Mouse (Mus musculus): ENCODE measurements around the gene Gramd1c. TPM values are rescaled to one million over a fixed set of nuclear protein-coding genes. Genes with fewer than 3 reads are reported as not detected.

Gramd1c gene
- polyA plus RNA-seq, 1 experiment, result 5.2 TPM

DNA sequence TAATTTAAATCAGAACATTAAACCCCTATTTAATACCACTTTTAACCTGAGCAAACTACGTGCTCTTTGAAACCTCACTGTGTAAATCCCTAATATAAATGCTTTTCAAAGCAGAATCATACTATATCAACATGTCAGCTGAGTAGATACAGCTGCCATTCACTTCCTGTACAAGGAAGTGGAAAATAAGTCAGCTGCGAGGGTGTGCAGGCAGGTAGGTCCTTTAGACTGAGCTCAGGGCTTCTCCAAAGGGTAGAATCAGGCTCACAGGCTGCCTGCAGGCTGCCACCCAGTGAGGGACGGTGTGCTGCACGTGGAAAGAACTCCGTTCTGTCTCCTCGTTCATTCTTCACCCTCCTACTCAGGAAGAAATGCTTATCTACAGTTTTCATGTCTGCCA is 108.2 kb downstream of the Gramd1c start:
- no peak overlapping the region for H3K27ac ChIP-seq (replicated peaks; ENCODE audit: low read depth, low read length)
- H3K4me1 ChIP-seq (ENCODE audit: control insufficient read depth, insufficient read depth, insufficient read length, low read length), result no peaks in the 10 kb centered on the region
- H3K4me3 ChIP-seq (ENCODE audit: insufficient read depth, low read depth, low read length), result no peak overlapping the region

GRCm38 (mm10) chr16:43951591-43951990 is 111.6 kb downstream of the Gramd1c start:
- no peaks in the 10 kb centered on the region for H3K4me1 ChIP-seq (ENCODE audit: control insufficient read depth, insufficient read depth, insufficient read length, low read length)
- no peak overlapping the region for H3K4me3 ChIP-seq (ENCODE audit: insufficient read depth, low read depth, low read length)
- H3K27ac ChIP-seq (replicated peaks; ENCODE audit: low read depth, low read length), result 0 out of 2 replicates have a peak overlapping the region, but pooled peaks have one; percentile 11

GRCm38 (mm10) chr16:43945869-43946268 is 117.3 kb downstream of the Gramd1c start:
- H3K27ac ChIP-seq (replicated peaks; ENCODE audit: low read depth, low read length), result no peak overlapping the region
- H3K4me3 ChIP-seq (ENCODE audit: insufficient read depth, low read depth, low read length), result no peak overlapping the region
- no peaks in the 10 kb centered on the region for H3K4me1 ChIP-seq (ENCODE audit: control insufficient read depth, insufficient read depth, insufficient read length, low read length)

DNA sequence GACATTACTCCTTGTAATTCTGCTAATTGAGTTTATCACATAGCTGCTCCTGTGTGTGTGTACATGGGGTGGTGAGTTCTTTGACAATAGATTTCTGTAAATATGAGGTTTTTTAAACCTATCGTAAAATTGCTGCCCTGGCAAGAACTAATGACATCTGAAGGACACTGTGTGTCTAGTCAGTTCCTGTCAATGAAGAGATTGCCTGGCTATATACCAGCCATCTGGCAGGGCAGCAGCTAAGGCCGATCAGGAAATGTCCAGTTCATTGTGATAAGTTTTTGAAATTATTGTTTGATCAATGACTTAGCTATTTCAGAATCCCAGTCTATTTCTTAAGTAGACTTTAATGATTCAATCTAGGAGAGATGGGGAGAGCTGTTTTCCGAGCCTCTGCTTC is 117.8 kb downstream of the Gramd1c start:
- Histone ChIP-seq H3K4me1 (ENCODE audit: control insufficient read depth, insufficient read depth, insufficient read length, low read length) (no peaks in the 10 kb centered on the region), H3K4me3 (ENCODE audit: insufficient read depth, low read depth, low read length) (no peak overlapping the region), H3K27ac (replicated peaks; ENCODE audit: low read depth, low read length) (no peak overlapping the region)

DNA sequence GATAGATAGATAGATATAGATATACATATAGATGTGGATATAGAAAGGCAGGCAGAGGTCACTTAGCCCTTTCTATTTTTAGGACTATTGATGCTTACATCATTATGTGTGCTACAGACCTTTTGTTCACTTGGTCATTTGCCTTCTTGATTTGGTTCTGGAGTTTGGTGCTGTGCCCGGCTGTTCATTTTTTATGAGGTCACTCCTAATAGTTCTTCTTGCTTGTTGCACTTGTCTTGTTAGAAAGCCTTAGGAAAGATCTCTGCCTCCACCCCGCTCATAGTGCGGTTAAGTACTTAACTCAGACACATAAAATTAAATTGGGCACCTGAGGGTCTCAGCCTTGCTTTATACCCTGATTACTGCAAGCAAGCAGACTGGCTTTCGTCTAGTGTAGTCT is 122.3 kb downstream of the Gramd1c start:
- Histone ChIP-seq H3K27ac (replicated peaks; ENCODE audit: low read depth, low read length) (peak overlapping the region; percentile 80), H3K4me1 (ENCODE audit: control insufficient read depth, insufficient read depth, insufficient read length, low read length) (no peaks in the 10 kb centered on the region), H3K4me3 (ENCODE audit: insufficient read depth, low read depth, low read length) (no peak overlapping the region)

GRCm38 (mm10) chr16:43935892-43936291 is 127.3 kb downstream of the Gramd1c start:
- H3K4me3 ChIP-seq (ENCODE audit: insufficient read depth, low read depth, low read length), result no peak overlapping the region
- H3K4me1 ChIP-seq (ENCODE audit: control insufficient read depth, insufficient read depth, insufficient read length, low read length), result no peaks in the 10 kb centered on the region
- H3K27ac ChIP-seq (replicated peaks; ENCODE audit: low read depth, low read length), result no peak overlapping the region

DNA sequence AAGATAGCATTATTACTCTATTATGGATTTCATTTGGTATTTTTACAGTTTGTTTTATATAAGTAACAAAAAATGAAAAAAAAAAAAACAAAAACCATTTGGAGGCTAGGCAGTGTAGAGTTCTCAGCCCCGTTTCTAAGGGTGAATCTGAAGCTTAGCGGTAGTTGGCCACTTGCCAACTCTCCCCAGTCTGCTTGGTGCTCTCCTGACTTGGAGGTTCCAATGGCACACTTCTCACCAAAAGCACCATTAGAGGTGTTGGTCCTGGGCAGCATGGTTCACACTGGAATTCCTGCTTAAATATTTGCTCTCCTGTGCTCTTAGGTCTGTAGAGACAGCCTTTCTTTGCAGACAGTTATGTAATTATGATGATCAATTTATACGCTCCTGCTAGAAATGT is 127.8 kb downstream of the Gramd1c start:
- Histone ChIP-seq H3K4me3 (ENCODE audit: insufficient read depth, low read depth, low read length) (no peak overlapping the region), H3K4me1 (ENCODE audit: control insufficient read depth, insufficient read depth, insufficient read length, low read length) (no peaks in the 10 kb centered on the region), H3K27ac (replicated peaks; ENCODE audit: low read depth, low read length) (no peak overlapping the region)

DNA sequence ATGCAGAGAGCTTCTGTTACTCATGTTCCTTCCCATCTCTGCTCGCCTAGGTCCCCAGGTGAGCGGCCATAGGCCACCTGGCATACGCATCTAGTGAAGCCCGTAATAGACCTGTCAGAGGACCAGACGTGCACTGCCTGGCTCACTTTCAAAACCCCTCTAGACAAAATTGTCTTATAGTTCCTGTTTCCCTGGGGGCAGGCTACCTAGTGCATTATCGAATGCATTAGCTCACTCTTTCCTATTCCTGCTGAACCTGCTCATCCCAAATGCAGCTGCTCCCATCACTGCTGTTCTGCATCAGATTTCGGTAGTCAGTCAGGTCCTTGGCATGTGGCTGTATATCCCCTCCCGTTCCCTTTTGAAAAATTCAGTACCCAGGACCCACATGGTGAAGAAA is 128.3 kb downstream of the Gramd1c start:
- H3K27ac ChIP-seq (replicated peaks; ENCODE audit: low read depth, low read length), result no peak overlapping the region
- H3K4me1 ChIP-seq (ENCODE audit: control insufficient read depth, insufficient read depth, insufficient read length, low read length), result no peaks in the 10 kb centered on the region
- H3K4me3 ChIP-seq (ENCODE audit: insufficient read depth, low read depth, low read length), result no peak overlapping the region

DNA sequence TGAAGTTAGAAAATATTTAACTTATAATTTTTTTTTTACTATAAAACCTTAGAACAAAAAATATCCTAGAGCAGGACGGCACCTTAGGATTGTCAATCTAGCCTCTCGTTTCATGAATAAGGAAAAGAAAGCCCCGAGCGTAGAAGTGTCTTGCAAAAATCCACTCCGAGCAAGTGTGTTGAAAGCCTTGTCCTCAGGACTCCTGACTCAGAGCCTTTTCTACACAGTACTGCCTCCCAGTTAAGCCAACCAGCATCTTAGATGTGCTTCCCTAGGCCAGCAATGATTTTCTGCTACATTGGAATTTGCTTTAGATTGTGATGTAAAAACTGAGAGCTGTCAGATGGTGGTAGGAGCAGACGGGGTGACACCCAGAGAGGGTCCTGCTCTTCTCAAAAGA is 130.1 kb downstream of the Gramd1c start:
- H3K4me3 ChIP-seq (ENCODE audit: insufficient read depth, low read depth, low read length), result no peak overlapping the region
- H3K27ac ChIP-seq (replicated peaks; ENCODE audit: low read depth, low read length), result no peak overlapping the region
- H3K4me1 ChIP-seq (ENCODE audit: control insufficient read depth, insufficient read depth, insufficient read length, low read length), result no peaks in the 10 kb centered on the region

DNA sequence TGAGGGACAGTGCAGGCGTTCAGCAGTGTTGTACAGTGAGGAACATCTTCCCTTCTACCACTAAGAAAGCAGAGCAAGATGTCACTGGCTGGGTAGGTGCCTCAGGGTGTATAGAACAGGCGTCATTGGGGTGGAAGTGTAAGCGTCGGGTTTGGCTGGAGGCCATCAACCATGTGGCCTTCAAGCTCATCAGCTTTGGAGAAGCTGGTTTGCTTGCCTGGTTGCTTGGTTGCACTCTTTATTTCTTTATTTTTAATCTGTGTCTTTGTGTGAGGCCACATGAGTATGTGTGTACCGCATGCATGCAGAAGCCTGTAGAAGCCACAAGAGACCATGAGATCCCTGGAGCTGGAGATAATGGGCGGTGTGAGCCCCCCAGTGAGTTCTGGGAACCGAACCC is 130.8 kb downstream of the Gramd1c start:
- Histone ChIP-seq H3K27ac (replicated peaks; ENCODE audit: low read depth, low read length) (no peak overlapping the region), H3K4me3 (ENCODE audit: insufficient read depth, low read depth, low read length) (no peak overlapping the region), H3K4me1 (ENCODE audit: control insufficient read depth, insufficient read depth, insufficient read length, low read length) (no peaks in the 10 kb centered on the region)

- H3K27ac ChIP-seq (replicated peaks; ENCODE audit: low read depth, low read length), result no peak overlapping the region
- H3K4me3 ChIP-seq (ENCODE audit: insufficient read depth, low read depth, low read length), result no peak overlapping the region
- H3K4me1 ChIP-seq (ENCODE audit: control insufficient read depth, insufficient read depth, insufficient read length, low read length), result no peaks in the 10 kb centered on the region
These were observed 131.6 kb downstream of the Gramd1c start for GRCm38 (mm10) chr16:43931502-43931901.

GRCm38 (mm10) chr16:43930577-43930976 is 132.6 kb downstream of the Gramd1c start:
- H3K4me1 ChIP-seq (ENCODE audit: control insufficient read depth, insufficient read depth, insufficient read length, low read length), result no peaks in the 10 kb centered on the region
- no peak overlapping the region for H3K27ac ChIP-seq (replicated peaks; ENCODE audit: low read depth, low read length)
- H3K4me3 ChIP-seq (ENCODE audit: insufficient read depth, low read depth, low read length), result no peak overlapping the region

Other genes with a start within 250 kb of the Gramd1c start
- gene Ccdc191, start 173.5 kb downstream of the Gramd1c start, polyA plus RNA-seq (2012; ENCODE audit: insufficient read depth, insufficient read length, missing spikeins), result 3.7 and 8.2 TPM in 2 replicates
- 6.6 and 7.2 TPM in 2 replicates for gene Qtrt2, start 136.5 kb downstream of the Gramd1c start, polyA plus RNA-seq (2012; ENCODE audit: insufficient read depth, insufficient read length, missing spikeins)
- gene Zdhhc23, start 83.6 kb downstream of the Gramd1c start, polyA plus RNA-seq (2012; ENCODE audit: insufficient read depth, insufficient read length, missing spikeins), result 0.40 and 0.46 TPM in 2 replicates
- 55.9 and 66.0 TPM in 2 replicates for gene Atp6v1a, start 76.4 kb upstream of the Gramd1c start, polyA plus RNA-seq (2012; ENCODE audit: insufficient read depth, insufficient read length, missing spikeins)
- 48.8 and 61.1 TPM in 2 replicates for gene Naa50, start 76.5 kb upstream of the Gramd1c start, polyA plus RNA-seq (2012; ENCODE audit: insufficient read depth, insufficient read length, missing spikeins)
- 9.3 and 21.8 TPM in 2 replicates for gene Usf3, start 109.9 kb upstream of the Gramd1c start, polyA plus RNA-seq (2012; ENCODE audit: insufficient read depth, insufficient read length, missing spikeins)

Measured in brown adipose tissue, adult 24 weeks (tissue).